18 mouse cellular contexts compared by ENCODE assay signal in genomic region chr4:134053538-134053937, GRCm38 (mm10). TPM values are rescaled to one million over a fixed set of nuclear protein-coding genes. Genes with fewer than 3 reads are reported as not detected.
"Had no signal": no experiment of that assay in that cellular context is flagged by ENCODE, and none has a peak within 500 bp of the region (broad histone marks: within the 10 kb centered on the region; RNA-seq: fewer than 3 reads in every experiment).

Gene Zfp683 (plus strand): TSS chr4:134053838.

- H3K4me3 ChIP-seq: left cerebral cortex, adult 2 months; limb, embryonic 10.5 days; liver, embryonic 12.5 days; midbrain, embryonic 13.5 days; stomach, embryonic 15.5 days had no signal

- H3K27me3 ChIP-seq: liver, embryonic 12.5 days; midbrain, embryonic 13.5 days; stomach, embryonic 15.5 days had no signal

- H3K4me2 ChIP-seq: liver, embryonic 12.5 days; midbrain, embryonic 13.5 days; stomach, embryonic 15.5 days had no signal

- H3K9ac ChIP-seq: liver, embryonic 12.5 days; midbrain, embryonic 13.5 days; stomach, embryonic 15.5 days had no signal

- ATAC-seq: liver, embryonic 12.5 days; lung, postnatal 0 days; midbrain, embryonic 13.5 days had no signal

- H3K27ac ChIP-seq: left cerebral cortex, adult 2 months; limb, embryonic 10.5 days; liver, embryonic 12.5 days; midbrain, embryonic 13.5 days; stomach, embryonic 15.5 days had no signal

- H3K9me3 ChIP-seq: limb, embryonic 10.5 days; liver, embryonic 12.5 days; midbrain, embryonic 13.5 days; stomach, embryonic 15.5 days had no signal

- H3K36me3 ChIP-seq: limb, embryonic 10.5 days; liver, embryonic 12.5 days; midbrain, embryonic 13.5 days; stomach, embryonic 15.5 days had no signal

- DNase-seq: kidney, adult 8-10 months; kidney, postnatal 25 days; lung, postnatal 36 days; right cerebral cortex, postnatal 14 days; thymus, postnatal 4 days had no signal

RNA-seq across cellular contexts. Expression of gene Zfp683, which starts in this region (rescaled TPM):
- total RNA-seq: layer of hippocampus, postnatal 25 days; left cerebral cortex, adult 2 months; left cerebral cortex, postnatal 14 days; megakaryocyte progenitor cell, adult 5-6 weeks; midbrain, postnatal 0 days had no signal
- polyA plus RNA-seq: kidney, embryonic 16.5 days; limb, embryonic 10.5 days; liver, embryonic 12.5 days; liver, embryonic 16.5 days; lung, postnatal 0 days; midbrain, embryonic 13.5 days; midbrain, postnatal 0 days; neural tube, embryonic 14.5 days; stomach, embryonic 15.5 days had no signal
